ENCODE assay signal across 22 mouse cellular contexts in genomic region chr7:142932469-142932868, GRCm38 (mm10). TPM values are rescaled to one million over a fixed set of nuclear protein-coding genes. Genes with fewer than 3 reads are reported as not detected.
DNase-seq lines count a peak whose midpoint lies in the region; ATAC-seq and TF ChIP-seq lines count a peak whose summit lies in the region.
"Had no signal": no experiment of that assay in that cellular context is flagged by ENCODE, and none has a peak within 500 bp of the region (broad histone marks: within the 10 kb centered on the region; RNA-seq: fewer than 3 reads in every experiment).

No protein-coding gene starts in this region.

- no peaks in the 10 kb centered on the region for H3K36me3 ChIP-seq in lung, embryonic 14.5 days (ENCODE audit: insufficient read depth)
- H3K36me3 ChIP-seq in intestine, embryonic 15.5 days, result no peaks in the 10 kb centered on the region
- no peaks in the 10 kb centered on the region for H3K36me3 ChIP-seq in stomach, embryonic 14.5 days (ENCODE audit: control insufficient read depth, insufficient read depth, low read length)
- no peaks in the 10 kb centered on the region for H3K36me3 ChIP-seq in thymus, adult 2 months (ENCODE audit: control insufficient read depth, insufficient read depth, low read length)
- H3K36me3 ChIP-seq: embryonic facial prominence, embryonic 15.5 days; forebrain, embryonic 10.5 days; forebrain, embryonic 15.5 days; heart, embryonic 15.5 days had no signal

- peak; percentile 54 for DNase-seq in lung, embryonic 14.5 days
- DNase-seq in lung, adult 18-20 months, result no peak
- DNase-seq in thymus, adult 2 months, result no peak
- DNase-seq in right cerebral cortex, postnatal 25 days, result no peak
- no peak for DNase-seq in spleen, postnatal 4 days (ENCODE audit: low spot score in 2 of 2)
- DNase-seq: adrenal gland, postnatal 10 days; cerebellum, adult 11 months; cerebellum, adult 8-10 months; cerebellum, postnatal 14 days; embryo, embryonic 11 days; gastrocnemius, postnatal 14 days; heart, adult 2 months; heart, postnatal 14 days had no signal

- 50% methylated on average over 3 of the region's 3 CpGs for WGBS in lung, embryonic 14.5 days
- 59% methylated on average over 3 of the region's 3 CpGs for WGBS in intestine, embryonic 15.5 days
- WGBS in stomach, embryonic 14.5 days, result 59% methylated on average over 3 of the region's 3 CpGs
- 83% methylated on average over 3 of the region's 3 CpGs for WGBS in thymus, adult 2 months

- TF ChIP-seq CTCF in lung, embryonic 14.5 days (IDR thresholded peaks at IDR 0.05; ENCODE audit: low read depth), result no peak
- no peak for TF ChIP-seq CTCF in thymus, adult 2 months (IDR thresholded peaks at IDR 0.05; ENCODE audit: borderline replicate concordance, control insufficient read depth, extremely low read depth, insufficient read depth, low read length, poor library complexity)

- no peaks in the 10 kb centered on the region for H3K9me3 ChIP-seq in lung, embryonic 14.5 days (ENCODE audit: low read depth, low read length)
- H3K9me3 ChIP-seq in intestine, embryonic 15.5 days, result no peaks in the 10 kb centered on the region
- H3K9me3 ChIP-seq in stomach, embryonic 14.5 days (ENCODE audit: control insufficient read depth, low read depth, low read length), result no peaks in the 10 kb centered on the region
- H3K9me3 ChIP-seq: embryonic facial prominence, embryonic 15.5 days; forebrain, embryonic 10.5 days; forebrain, embryonic 15.5 days; heart, embryonic 15.5 days had no signal

- H3K27me3 ChIP-seq in lung, embryonic 14.5 days (ENCODE audit: insufficient read depth, low read length), result no peaks in the 10 kb centered on the region
- H3K27me3 ChIP-seq in intestine, embryonic 15.5 days (replicated peaks), result no peaks in the 10 kb centered on the region
- H3K27me3 ChIP-seq in stomach, embryonic 14.5 days (ENCODE audit: control insufficient read depth, insufficient read depth, low read length), result no peaks in the 10 kb centered on the region
- no peaks in the 10 kb centered on the region for H3K27me3 ChIP-seq in thymus, adult 2 months (ENCODE audit: control insufficient read depth, insufficient read depth, low read length)
- H3K27me3 ChIP-seq: embryonic facial prominence, embryonic 15.5 days; forebrain, embryonic 15.5 days; heart, embryonic 15.5 days had no signal

- H3K4me1 ChIP-seq in lung, embryonic 14.5 days (ENCODE audit: insufficient read depth), result no peaks in the 10 kb centered on the region
- peaks cover 8% of the 10 kb centered on the region for H3K4me1 ChIP-seq in intestine, embryonic 15.5 days (replicated peaks)
- 0 out of 2 replicates have a peak, but pooled peaks cover 3% of the 10 kb centered on the region for H3K4me1 ChIP-seq in stomach, embryonic 14.5 days (ENCODE audit: control insufficient read depth, insufficient read depth, low read length)
- H3K4me1 ChIP-seq in thymus, adult 2 months (replicated peaks; ENCODE audit: control insufficient read depth, insufficient read depth, low read length), result no peaks in the 10 kb centered on the region
- H3K4me1 ChIP-seq: embryonic facial prominence, embryonic 15.5 days; forebrain, embryonic 10.5 days; forebrain, embryonic 15.5 days; heart, embryonic 15.5 days had no signal

- no peak overlapping the region for H3K4me2 ChIP-seq in lung, embryonic 14.5 days
- H3K4me2 ChIP-seq in intestine, embryonic 15.5 days (replicated peaks), result no peak overlapping the region; the same call in 1 of the 2 replicates
- no peak overlapping the region for H3K4me2 ChIP-seq in stomach, embryonic 14.5 days (replicated peaks; ENCODE audit: low read depth, low read length)
- H3K4me2 ChIP-seq: embryonic facial prominence, embryonic 15.5 days; forebrain, embryonic 15.5 days; heart, embryonic 11.5 days; heart, embryonic 15.5 days had no signal

- peak overlapping the region; percentile 73 for H3K27ac ChIP-seq in lung, embryonic 14.5 days (ENCODE audit: low read depth)
- H3K27ac ChIP-seq in intestine, embryonic 15.5 days, result peak overlapping the region; percentile 77; the same call in 1 of the 2 replicates
- peak overlapping the region; percentile 21; the same call in 1 of the 2 replicates for H3K27ac ChIP-seq in stomach, embryonic 14.5 days (ENCODE audit: low read length)
- no peak overlapping the region for H3K27ac ChIP-seq in thymus, adult 2 months (ENCODE audit: control insufficient read depth, insufficient read depth, low read length)
- H3K27ac ChIP-seq: embryonic facial prominence, embryonic 15.5 days; forebrain, embryonic 10.5 days; forebrain, embryonic 15.5 days; heart, adult 2 months; heart, embryonic 15.5 days had no signal

- no peak overlapping the region for H3K9ac ChIP-seq in lung, embryonic 14.5 days
- no peak overlapping the region for H3K9ac ChIP-seq in intestine, embryonic 15.5 days
- no peak overlapping the region for H3K9ac ChIP-seq in stomach, embryonic 14.5 days (replicated peaks; ENCODE audit: low read depth, low read length)
- H3K9ac ChIP-seq: embryonic facial prominence, embryonic 15.5 days; forebrain, embryonic 15.5 days; heart, embryonic 15.5 days had no signal

- TF ChIP-seq POLR2A in thymus, adult 2 months (IDR thresholded peaks at IDR 0.05; ENCODE audit: control insufficient read depth, extremely low read depth, insufficient read depth, low read length, poor library complexity), result no peak

- peak; percentile 54; the same call in 1 of the 2 replicates for ATAC-seq in lung, embryonic 14.5 days (ENCODE audit: insufficient read depth)
- peak; percentile 92 for ATAC-seq in intestine, embryonic 15.5 days
- 0 out of 2 replicates have a peak, but pooled peaks have one; percentile 53 for ATAC-seq in stomach, embryonic 14.5 days (ENCODE audit: insufficient number of reproducible peaks, insufficient read depth, low FRiP score, low read depth)
- ATAC-seq: forebrain, embryonic 15.5 days had no signal

- no peak overlapping the region for H3K4me3 ChIP-seq in lung, embryonic 14.5 days (ENCODE audit: low read depth, low read length)
- no peak overlapping the region for H3K4me3 ChIP-seq in intestine, embryonic 15.5 days (replicated peaks)
- H3K4me3 ChIP-seq in stomach, embryonic 14.5 days (ENCODE audit: low read depth, low read length), result no peak overlapping the region
- H3K4me3 ChIP-seq in thymus, adult 2 months (ENCODE audit: control insufficient read depth, insufficient read depth, low read length), result no peak overlapping the region
- H3K4me3 ChIP-seq: embryonic facial prominence, embryonic 15.5 days; erythroblast, embryonic 14.5 days; forebrain, embryonic 10.5 days; forebrain, embryonic 15.5 days; heart, adult 2 months; heart, embryonic 15.5 days had no signal

RNA-seq across cellular contexts. Expression of gene Th, which starts 1.5 kb away (rescaled TPM):
- 0.55 and 0.84 TPM in 2 replicates for polyA plus RNA-seq in lung, embryonic 14.5 days (2014; fragmentation: Nextera tagmentation; extraction: Ambion mirVana)
- polyA plus RNA-seq in intestine, embryonic 15.5 days (2015; fragmentation: Nextera tagmentation; extraction: Ambion mirVana), result 7.7 and 11.3 TPM in 2 replicates
- polyA plus RNA-seq in stomach, embryonic 14.5 days (2014; fragmentation: Nextera tagmentation; extraction: Ambion mirVana), result 3.2 and 3.7 TPM in 2 replicates
- polyA plus RNA-seq in thymus, adult 2 months (2012; rRNA removed), result 0.55 and 0.59 TPM in 2 replicates
- polyA plus RNA-seq: C2C12; erythroblast, embryonic 14.5 days had no signal

RNA-seq across cellular contexts. Expression of gene Ascl2, which starts 36.6 kb away (rescaled TPM):
- 2.2 and 3.3 TPM in 2 replicates for polyA plus RNA-seq in lung, embryonic 14.5 days (2014; fragmentation: Nextera tagmentation; extraction: Ambion mirVana)
- polyA plus RNA-seq in intestine, embryonic 15.5 days (2015; fragmentation: Nextera tagmentation; extraction: Ambion mirVana), result 12.2 and 12.6 TPM in 2 replicates
- polyA plus RNA-seq in stomach, embryonic 14.5 days (2014; fragmentation: Nextera tagmentation; extraction: Ambion mirVana), result 3.9 and 4.6 TPM in 2 replicates
- 1.1 and 1.5 TPM in 2 replicates for polyA plus RNA-seq in thymus, adult 2 months (2012; rRNA removed)
